Mouse (Mus musculus) telencephalon, adult 2 months (tissue): ENCODE results near the gene Tmem269.
A peak's percentile ranks its signal among the peaks of the same experiment; 100 is the strongest.

Experiments used
- DNase-seq: peaks from one replicate; pipeline ENCODE4 v3.0.0-alpha.2; 2011; ENCODE audit warnings: low read depth, low spot score

Tmem269 gene

DNA sequence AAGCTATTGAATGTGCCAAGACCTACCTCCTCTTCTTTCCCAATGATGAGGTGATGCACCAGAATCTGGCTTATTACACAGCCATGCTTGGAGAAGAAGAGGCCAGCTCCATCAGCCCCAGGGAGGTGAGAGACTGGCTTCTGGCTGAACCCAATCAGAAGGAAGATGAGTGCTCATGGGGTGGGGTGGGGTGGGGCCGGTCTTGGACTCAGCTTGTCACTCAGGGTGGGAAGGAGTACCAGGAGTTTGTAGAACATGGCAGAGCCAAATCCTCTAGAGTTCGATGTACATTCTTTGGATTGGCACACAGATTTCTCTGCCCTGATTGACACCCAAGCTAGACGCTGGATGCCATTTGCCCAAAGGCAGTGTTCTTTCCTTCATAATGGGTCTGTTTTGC is 20.6 kb upstream of the Tmem269 start:
- no peak for DNase-seq

DNA sequence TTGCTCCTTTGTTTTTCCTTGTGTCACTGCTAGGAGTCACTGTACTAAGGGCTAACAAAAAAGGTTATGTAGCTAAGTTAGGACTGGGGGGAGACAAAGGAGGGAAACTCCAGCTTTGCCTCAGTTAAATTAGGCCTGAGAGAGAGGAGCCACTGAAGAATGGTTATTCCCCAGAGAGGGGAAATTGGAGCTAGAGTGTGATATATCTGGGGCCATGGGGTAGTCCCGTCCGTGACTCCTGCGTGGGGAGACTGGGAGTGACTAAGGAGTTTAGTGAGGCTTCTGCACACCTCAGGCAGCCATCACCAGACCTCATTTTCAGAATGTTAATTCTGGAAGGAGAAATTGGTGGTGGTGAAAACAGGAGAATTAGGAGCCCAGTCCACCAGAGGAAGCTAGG is 16.3 kb upstream of the Tmem269 start:
- no peak for DNase-seq

DNA sequence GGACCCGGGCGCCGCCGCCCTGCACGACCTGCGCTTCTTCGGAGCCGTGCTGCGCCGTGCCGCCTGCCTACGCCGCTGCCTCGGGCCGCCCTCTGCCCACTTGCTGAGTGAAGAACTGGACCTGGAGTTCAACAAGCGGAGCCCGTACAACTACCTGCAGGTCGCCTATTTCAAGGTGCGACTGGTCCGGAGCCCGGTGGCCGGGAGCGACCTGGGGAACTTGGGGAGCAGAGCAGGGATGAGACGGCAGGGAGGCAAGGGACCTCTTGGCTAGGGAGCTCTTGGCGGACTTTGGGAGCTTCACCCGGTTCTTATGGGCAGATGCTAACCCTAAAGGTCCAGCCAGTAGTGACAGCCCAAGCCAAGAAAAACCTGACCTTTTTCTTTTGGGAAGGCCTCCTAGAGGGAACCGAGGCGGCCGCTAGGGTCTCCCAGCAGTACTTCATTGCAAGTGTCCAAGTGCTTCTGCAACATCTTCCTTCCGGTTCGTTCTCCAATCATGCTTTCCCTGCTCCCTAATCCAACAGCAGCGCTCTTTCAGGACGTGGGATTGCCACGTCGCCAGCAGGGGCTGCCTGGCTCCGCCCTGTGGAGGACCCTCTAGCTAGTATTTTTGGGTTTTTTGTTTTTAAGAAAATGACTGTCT is 15.4 kb upstream of the Tmem269 start:
- DNase-seq = peak; percentile 58

DNA sequence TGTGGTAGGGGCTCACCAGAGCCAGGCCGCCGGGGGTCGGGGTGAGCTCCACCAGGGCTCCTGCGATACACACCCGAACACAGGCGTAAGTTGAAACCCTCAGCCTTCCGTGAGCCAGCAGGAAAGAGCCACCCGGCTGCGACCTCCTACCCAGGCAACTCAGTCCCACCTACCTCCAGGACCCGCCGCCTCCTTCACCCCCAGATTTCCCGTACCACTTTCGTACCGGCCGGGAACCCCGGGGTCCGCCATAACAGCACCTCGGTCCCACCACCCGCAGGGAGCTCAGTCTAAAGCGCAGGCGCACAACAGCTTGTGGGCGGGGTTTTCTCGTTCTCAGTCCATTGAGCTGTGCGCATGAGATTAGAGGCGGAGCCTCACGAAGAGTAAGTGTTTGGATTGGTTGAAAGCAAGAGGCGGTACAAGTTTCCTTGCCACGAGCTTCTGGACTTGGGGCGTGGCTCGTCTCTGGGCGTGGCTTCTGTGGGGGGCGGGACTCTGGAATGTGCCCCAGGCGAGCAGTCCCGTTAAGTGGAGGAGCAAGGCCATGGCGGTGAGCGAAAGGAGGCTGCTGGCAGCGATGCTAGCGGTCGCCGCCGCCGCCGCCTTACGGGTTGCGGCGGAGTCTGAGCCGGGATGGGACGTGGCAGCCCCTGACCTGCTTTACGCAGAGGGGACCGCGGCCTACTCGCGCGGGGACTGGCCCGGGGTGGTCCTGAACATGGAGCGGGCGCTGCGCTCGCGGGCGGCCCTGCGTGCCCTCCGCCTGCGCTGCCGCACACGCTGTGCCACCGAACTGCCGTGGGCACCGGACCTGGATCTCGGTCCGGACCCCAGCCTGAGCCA is 14.6 kb upstream of the Tmem269 start, which contains the start of the genes AU022252 and P3h1:
Gene AU022252, minus strand, starts transcription at position 303 of the 846 bp plus-strand sequence.
Gene P3h1, plus strand, starts transcription at position 506 of the 846 bp plus-strand sequence.
- peak; percentile 98 for DNase-seq

DNA sequence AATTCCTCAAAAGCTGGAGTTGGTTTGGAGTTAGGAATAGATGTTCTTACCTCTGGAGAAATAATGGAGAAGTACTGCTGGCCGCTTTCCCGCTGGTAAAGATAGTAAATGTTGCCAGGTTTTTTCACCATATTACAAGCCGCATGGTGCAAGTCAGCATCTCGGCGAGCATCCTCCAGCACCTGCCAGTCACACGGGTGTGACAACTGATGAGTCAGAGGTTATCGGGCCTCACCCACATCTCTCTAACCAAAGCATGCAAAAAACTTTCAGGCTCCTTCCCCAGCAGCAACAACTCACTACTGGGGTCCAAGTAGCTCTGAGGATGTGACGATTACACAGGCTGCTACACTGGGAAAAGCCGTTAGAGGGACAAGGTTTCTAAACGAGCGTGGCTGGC is 8.7 kb upstream of the Tmem269 start:
- no peak for DNase-seq

DNA sequence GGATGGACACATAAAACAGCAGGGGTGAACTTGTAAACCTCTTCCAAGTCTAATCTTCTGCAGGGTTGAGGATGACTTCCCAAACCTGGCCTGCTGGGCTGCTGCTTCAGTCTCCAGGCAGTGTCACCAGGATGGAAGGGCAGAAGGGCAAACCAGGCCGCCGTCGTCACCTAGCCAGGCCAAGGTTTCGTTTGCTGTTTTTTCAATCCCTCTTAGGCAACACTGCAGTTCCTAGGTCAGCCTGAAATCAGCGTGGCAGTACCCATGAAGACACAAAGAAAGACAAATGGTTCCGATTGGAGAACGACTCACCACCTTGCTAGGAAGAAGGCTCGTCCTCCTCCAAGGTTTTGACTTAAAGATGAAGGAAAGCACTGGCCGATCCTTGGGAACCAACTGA is 7.7 kb upstream of the Tmem269 start:
- no peak for DNase-seq

DNA sequence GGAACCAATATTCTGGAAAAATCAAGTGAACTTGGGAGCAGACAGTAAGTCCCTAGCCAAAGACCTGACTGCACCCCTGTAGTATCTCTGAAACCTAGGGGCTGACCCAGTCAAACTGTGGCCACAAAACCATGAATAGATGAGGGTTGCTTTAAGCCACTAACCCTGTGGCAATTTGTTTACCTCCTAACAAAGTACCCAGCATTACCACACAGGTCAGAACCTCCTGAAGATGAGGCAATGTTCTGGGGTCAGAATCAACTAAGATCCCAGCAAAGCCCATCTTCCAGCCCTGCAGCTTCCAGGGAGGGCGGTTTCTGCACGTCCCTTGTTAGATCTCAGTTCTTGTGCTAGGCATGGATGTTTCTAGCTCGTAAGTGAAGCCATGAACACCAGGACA is 6.5 kb upstream of the Tmem269 start:
- no peak for DNase-seq

DNA sequence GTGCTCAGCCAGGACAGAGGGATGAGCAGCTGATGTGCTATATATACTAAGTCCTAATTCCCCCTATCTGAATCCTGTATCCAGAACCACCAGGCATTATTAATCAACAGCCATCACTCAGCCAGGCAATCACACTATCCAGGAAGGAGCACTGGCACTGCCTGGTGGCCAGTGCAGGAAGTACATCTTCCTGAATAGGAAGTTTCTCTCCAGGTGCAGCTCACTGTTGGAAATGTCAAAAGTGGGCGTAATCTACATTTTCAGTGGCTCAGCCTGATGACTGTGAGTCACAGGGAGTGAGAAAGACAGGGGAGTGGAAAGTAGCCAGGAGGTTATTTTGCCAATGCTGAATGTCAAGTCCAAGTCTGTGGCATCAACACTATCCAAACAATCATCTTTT is 5.7 kb upstream of the Tmem269 start:
- DNase-seq = peak; percentile 27

DNA sequence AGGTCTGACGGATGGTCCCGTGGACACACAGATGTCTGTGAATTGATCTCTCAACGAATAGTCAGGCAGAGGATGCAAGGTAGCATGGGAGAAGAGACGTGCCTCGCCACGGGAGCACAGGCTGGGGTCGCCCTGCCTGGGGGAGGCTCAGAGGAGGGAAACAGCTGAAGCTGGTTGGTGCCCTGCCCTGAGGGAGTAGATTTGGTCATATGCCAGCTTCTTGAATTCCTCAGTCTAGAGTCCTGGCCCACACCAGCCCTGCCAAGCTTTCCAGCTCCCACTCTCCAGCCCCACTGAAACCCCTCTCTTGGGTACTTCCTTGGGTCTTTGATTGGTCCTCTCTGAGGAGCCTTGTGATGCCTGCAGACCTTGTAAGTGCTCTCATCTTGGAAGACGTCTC is 1.4 kb downstream of the Tmem269 start:
- no peak for DNase-seq

DNA sequence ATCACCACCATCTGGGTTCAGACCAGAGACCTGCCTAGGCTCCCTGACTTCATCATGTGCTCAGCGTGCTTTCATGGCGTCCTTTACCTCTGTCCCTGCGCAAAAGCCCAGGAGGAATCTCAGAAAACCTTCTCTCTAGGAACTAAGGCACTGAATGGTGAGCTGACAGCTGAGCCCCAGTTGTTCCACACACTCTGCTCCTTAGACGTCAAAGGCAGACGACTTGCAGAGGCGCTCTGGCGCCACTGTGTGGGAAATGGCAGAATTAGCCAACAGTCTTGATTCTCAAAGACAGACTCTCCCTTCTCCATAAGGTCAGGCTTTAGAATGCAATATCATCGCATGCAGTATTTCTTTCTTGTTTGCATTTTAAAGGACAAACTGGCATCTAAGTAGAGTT is 13.3 kb downstream of the Tmem269 start:
- DNase-seq = peak; percentile 29

DNA sequence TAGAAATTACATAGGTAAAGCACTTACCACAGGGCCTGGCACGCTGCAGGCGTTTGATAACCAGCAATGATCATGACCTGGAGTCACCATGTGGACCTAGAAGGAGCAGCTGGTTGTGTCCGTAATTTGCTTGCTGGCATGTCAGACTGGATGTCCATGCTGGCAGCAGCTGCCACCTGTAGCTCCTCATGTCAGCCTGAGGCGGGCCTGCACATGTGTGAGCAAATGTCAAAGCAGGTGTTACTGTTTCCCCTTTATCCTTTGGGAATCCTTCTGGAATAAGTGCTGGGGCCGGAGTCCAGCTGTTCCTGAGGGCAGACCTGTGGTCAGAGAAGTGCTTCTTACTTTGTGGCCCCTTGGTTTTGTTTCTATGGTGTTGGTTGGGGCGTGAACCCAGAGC is 19.9 kb downstream of the Tmem269 start:
- no peak for DNase-seq

DNA sequence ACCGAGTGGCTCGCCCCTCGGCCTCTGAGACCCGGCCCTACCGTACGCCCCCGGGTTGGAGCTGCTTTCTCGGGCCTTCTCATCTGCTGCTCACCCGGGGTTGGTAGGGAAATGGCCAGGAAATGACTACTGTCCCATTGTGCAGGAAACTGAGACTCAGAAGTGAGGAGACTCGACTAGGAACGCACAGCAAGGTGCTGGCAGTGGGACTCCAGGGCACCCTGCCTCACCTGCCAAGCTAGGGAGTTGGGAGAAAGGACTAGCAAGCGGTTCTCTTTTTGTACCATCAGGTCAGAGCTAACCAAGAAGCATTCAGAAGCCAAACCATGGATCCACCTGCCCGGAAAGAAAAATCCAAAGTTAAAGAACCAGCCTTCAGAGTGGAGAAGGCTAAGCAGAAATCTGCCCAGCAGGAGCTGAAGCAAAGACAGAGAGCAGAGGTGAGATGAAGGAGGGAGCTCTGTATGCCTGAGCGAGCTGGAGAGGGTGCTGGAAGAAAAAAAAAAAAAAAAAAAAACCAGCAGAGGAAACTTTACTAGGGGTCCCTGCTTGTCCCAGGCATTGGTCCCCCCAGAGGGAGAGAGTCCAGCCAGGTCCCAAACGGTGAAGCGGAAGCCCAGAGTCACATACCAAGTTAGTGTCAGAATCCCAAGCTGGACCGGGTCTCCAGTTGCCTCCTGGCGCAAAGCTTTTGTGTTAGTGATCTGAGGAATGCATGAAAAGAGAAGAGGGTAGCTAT is 22.3 kb downstream of the Tmem269 start:
- DNase-seq = no peak

DNA sequence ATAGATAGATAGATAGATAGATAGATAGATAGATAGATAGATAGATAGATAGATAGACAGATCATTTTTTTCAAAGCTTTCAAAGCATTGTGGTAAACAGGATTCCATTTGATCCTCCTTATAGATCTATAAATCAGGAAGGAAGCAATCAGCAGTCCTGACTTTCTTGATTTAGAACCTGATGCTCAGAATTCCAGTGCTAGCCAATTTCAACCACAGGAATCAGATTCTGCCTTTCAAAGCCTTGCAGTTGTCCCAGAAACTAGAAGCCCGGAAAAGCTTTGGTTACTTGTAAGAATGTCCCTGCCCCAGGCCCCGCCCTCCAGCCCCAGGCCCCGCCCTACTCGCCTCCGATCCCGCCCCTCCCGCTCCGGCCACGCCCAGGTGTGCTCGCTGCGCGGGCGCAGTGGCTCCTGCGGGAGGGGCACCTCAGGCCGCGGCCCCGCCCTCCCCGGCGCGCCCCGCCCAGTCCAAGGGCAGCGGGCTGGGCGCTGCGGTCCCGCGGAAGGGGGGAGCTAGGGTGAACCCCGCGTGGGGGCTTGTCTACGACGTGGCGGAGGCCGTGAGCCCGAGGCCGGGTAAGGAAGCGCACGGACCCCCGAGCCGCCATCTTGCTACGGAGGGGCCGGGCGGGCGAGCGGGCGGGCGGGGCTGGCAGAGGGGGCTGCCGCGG is 23.0 kb downstream of the Tmem269 start, which contains the start of gene Svbp:
Gene Svbp, plus strand, starts transcription at position 398 of the 673 bp plus-strand sequence.
- DNase-seq = no peak

DNA sequence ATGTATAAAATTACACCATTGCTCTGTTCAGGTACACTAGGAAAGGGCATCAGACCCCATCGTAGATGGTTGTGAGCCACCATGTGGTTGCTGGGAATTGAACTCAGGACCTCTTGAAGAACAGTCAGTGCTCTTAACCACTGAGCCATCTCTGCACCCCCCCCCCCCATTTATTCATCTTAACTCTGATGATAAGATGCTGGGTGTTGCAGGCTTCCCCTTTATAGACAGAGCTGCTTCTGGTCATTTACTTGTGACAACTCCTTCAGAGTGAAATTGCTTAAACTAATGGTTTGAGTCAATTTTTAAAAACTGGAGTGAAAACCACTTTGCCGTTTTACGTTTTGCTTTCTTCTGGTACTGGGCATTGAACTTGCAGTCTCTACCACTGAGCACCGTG is 25.3 kb downstream of the Tmem269 start:
- no peak for DNase-seq

DNA sequence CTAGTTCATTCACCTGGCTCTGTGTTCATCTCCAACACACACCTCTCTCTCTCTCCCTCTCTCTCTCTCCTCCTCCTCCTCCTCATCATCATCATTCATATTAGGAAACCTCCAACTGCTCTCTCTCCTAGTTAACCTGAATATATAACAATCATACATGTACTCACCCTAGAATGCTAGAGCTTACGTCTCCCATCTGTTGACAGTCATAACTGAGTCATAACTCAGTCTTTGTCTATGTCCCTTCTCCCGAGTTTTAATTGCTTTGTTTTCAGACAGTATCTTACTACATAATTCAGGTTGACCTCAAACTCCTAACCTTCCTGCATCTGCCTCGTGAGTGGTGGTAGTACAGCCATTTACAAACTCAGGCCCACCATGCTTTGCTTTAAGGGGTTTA is 26.7 kb downstream of the Tmem269 start:
- no peak for DNase-seq

DNA sequence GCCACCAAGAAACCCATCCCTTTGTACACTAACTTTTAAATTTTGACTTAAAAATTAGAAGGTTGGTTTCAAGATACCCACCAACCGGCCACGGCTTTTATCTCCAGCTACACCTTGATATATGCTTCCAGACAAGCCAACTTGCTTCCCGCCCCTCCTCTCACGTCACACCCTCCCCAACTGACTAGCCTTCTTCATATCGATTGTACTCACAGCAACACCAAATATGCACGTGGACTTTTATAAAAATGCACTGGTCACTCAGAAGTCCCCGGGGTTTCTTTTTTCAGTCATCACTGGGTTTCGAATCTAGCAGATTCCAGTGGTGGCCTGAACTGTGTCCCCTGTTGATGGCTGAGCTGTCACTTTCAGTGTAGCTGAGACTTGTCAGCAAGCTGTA is 27.4 kb downstream of the Tmem269 start:
- DNase-seq = no peak

DNA sequence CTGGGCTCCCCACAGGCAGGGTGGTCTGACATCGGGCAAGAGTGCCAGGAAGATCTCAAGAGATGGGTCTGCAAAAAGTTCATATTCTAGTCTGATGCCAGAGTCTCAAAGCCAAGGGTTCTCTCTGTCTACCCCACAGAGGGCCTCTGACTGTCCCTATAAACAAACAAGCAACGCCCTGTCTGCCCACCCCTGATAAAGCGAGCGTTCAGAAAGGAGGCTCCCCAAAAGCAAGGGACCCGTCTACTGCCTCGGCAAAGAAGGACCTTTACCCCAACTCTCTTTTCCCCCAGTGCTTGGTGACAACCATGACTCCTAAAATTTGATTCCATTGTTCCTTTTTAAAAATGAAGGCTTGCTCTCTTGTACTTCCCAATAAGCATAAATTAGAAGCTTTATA is 28.2 kb downstream of the Tmem269 start, which contains the start of gene Ermap:
Gene Ermap, minus strand, starts transcription at position 148 of the 400 bp plus-strand sequence.
- no peak for DNase-seq

DNA sequence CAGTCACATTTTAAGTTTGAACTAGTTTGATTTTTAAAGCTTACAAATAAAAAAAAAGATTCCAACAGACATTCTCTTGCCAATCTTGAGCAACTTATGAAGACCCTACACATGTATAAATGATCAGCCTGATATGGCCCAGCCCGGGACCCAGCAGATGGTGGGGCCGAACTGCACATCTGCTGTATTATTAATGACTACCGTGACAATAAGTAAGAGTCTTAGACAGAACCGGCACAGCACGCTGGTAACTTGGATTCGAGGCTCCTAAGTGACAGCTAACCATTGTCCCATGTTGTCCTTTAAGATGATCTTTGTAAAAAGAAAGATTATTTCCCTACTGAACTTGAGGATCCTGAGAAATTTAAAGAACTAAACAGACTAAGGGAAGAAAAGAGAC is 28.6 kb downstream of the Tmem269 start:
- no peak for DNase-seq

DNA sequence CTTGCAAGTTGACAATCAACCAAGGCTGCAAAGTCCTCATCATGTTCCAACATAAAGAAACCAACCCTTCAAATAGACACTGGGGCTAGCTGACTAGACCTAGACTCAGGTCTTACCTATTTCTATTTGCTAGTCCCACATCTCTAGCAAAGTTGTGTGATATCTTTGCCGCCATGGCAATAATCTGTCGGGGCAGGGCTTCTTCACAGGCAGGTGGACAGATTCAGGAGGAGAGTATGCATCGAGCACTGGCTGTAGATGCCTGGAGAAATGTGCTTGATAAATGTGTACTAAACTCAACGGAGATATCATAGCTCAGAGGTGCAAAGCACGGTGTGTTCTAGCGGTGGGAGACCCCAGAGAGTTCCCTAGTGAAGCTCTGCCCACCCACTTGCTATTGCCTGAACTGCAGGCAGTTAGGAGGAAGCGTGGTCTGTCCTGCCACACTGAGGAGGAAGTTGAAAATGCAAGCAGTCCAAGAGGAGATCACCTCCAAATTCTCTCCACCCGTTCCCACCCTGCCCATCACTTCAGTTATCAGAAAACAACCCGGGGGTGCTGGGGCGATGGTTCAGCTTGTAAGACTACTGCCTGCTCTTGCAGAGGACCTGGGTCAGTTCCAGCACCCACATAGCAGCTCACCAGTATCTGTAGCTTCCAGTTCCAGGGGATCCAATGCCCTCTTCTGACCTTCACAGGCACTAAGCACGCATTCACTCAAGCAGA is 29.8 kb downstream of the Tmem269 start:
- DNase-seq = no peak

DNA sequence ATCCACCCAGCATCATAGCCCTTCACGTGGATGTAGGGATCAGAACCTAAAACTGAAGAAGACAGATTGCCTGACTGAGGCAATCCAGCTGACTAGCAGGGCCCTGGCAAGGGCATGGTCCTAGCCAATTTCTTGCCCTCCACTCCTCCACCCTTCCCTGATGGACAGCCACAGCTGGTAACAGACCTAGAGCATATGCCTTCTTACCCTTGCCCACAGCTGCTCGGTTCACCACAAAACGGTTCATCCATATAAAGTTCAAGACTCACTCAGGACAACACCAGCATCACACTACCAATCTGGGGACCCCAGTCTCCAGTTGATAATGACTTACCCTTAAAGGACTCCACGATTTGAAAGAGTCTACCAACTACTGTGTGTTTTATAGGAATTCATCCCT is 32.2 kb downstream of the Tmem269 start:
- no peak for DNase-seq

DNA sequence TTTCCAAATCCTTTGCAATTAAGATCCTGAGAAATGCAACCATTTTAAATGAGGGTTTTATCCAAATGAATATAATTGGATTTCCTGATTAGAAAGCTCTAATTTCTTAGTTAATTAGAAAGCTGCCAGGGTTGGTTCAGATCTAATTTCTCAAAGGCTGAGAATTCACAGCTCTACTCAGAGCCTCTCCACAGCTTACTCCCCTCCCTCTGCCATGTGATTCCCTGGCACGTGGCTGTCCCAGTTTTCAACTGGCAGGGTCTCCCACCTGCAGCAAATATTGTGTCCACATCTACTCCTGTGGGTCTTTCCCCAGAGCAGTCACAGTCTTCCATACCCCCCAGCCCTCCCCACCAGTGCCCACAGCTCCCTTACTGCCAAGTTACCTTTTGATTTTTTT is 34.5 kb downstream of the Tmem269 start:
- DNase-seq = no peak
